Mouse (Mus musculus): Measurements from ENCODE around the gene Aamp.
A peak's percentile ranks its signal among the peaks of the same experiment; 100 is the strongest.

The Aamp gene

DNA sequence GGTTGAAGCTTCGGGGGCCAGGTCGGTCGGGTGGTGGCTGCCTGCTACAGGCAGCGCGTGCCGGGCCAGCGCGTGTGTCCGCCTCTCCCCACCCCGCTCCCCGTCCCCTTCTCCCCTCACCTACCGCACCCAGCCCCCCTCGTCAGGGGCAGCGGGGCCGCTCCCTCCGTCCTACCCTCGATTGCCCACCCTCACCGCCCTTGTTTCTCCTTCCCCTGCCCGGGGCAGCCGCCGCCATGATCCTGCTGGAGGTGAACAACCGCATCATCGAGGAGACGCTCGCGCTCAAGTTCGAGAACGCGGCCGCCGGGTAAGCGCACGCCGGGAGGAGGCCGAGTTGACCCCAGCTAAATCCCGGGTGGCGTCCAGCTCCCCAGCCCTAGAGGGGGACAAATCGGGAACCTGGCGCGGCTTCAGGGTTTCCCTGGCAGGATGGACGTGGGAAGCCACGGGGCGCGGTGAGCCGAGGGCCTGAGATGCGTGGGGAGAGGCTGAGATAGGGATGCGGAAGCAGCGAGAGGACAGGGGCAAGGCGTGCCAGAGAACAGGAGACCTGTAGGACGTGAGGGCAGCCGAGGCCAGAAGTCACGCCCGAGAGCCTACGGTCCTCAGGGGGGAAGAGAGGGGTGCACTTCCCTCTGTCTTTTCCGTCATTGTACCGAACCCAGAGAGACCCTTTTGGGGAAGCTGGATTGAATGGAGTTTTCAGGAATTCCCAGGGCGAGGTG is 47.8 kb downstream of the Aamp start:
- DNase-seq (ENCODE audit: low spot score): no peak

DNA sequence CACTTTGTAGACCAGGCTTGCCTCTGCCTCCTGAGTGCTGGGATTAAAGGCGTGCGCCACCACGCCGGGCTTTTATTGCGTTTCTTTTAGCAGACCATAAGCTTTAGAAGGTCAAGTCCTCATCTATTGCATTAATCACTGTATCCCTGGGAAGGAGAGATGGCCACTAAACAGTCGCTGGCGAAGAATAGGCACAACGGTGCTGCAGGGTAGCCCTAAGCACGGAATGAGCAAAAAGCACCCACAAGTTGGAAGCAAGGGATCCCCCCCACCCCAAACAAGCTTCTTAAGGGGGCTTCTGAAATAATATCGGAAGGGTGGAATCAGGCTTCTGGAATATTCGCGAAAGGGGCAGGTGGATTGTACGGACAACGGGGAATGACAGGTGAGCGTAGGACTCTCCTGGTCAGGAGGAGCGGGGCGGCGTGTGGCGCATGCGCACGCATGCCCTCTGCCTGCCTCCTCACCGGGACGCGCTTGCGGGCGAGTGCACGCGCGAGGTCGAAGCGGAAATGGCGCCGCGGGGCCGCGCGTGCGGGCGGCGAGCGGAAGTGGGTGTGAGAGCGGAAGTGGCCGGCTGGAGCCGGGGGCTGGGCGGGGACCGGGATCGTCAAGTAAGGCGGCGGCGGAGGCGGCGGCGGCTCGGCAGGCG is 48.5 kb downstream of the Aamp start, which contains the start of gene Arpc2:
Gene Arpc2 (plus strand): TSS at position 147 of the 652 bp plus-strand sequence.
- DNase-seq (ENCODE audit: low spot score): peak; percentile 95

DNA sequence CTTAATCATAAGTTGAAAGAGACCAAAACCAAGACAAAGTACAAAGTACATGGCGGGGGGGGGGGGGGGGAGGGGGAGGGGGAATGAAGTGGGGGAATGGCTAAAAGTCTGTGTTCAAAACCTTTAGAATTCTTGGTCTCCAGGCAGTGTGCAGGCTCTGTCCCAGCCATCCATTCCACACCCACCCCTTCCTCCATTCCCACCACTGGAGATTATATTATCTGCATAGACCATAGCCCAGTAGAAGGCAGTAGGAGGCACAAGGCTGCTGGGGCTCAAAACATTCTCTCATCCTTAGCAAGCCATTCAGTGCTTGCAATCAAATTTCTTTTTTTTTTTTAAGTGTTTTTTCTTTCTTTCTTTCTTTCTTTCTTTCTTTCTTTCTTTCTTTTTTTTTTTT is 53.5 kb downstream of the Aamp start:
- no peak for DNase-seq (ENCODE audit: low spot score)

DNA sequence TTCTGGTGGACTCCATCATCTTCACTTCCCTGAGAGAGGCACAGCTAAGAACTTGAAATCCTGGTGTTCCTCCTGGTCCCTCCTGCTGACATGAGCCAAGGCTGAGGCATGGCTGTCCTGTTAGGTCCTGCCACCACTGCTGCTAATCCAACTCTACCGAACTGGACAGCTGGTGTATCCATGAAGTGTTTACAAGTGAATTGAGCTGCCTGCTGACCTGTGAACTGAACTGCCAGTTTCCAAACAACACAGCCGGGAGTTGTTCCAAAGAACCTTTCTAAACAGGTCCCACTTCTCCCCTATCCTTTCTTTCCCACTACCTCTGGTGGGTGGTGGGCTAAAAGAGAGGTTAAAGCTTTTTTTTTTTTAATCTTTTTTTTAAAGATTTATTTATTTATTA is 54.6 kb downstream of the Aamp start:
- DNase-seq (ENCODE audit: low spot score): no peak
